Mouse (Mus musculus) heart, postnatal 0 days (tissue): ENCODE data around the gene Arhgap32. TPM values are rescaled to one million over a fixed set of nuclear protein-coding genes. Genes with fewer than 3 reads are reported as not detected.
A peak's percentile ranks its signal among the peaks of the same experiment; 100 is the strongest.

Source experiments
- ATAC-seq: fragments of 200-750 bp; cut with Nextera tagmentation; 2 replicates; pipeline ENCODE4 v1.8.0; 2017; ENCODE audit warnings: low read depth, moderate number of reproducible peaks, moderate library complexity; ENCODE audit not compliant: insufficient read depth
- DNase-seq: peaks from one replicate; pipeline ENCODE4 v3.0.0-alpha.2; 2016; ENCODE audit warnings: low spot score
- H3K27ac ChIP-seq: fragments of 300-500 bp; sonication (generic); 2 replicates; pipeline ENCODE4 v1.5.1; 2014; ENCODE audit warnings: low read depth, mild to moderate bottlenecking
- H3K27me3 ChIP-seq: fragments of 300-500 bp; sonication (generic); 2 replicates; pipeline ENCODE4 v1.6.1; 2014; ENCODE audit warnings: low read length, mixed read lengths; ENCODE audit not compliant: control insufficient read depth, insufficient read depth
- H3K36me3 ChIP-seq: fragments of 300-500 bp; sonication (generic); replicated peaks from 2 replicates; pipeline ENCODE4 v1.6.1; 2014; ENCODE audit warnings: low read length, mixed read lengths; ENCODE audit not compliant: control insufficient read depth, insufficient read depth
- H3K4me1 ChIP-seq: fragments of 300-500 bp; sonication (generic); 2 replicates; pipeline ENCODE4 v1.6.1; 2014; ENCODE audit warnings: antibody characterized with exemption; ENCODE audit not compliant: control insufficient read depth, insufficient read depth
- H3K4me2 ChIP-seq: fragments of 300-500 bp; sonication (generic); 2 replicates; pipeline ENCODE4 v1.6.1; 2014; ENCODE audit warnings: low read depth, mild to moderate bottlenecking, low read length, moderate library complexity
- H3K4me3 ChIP-seq: fragments of 300-500 bp; sonication (generic); 2 replicates; pipeline ENCODE4 v1.5.1; 2014; ENCODE audit warnings: low read depth, low read length
- H3K9ac ChIP-seq: fragments of 300-500 bp; sonication (generic); replicated peaks from 2 replicates; pipeline ENCODE4 v1.6.1; 2014; ENCODE audit warnings: low read depth, low read length, mixed read lengths
- H3K9me3 ChIP-seq: fragments of 300-500 bp; sonication (generic); replicated peaks from 2 replicates; pipeline ENCODE4 v1.6.1; 2016; ENCODE audit warnings: low read length; ENCODE audit not compliant: control insufficient read depth
- CTCF ChIP-seq: IDR thresholded peaks from 2 replicates; pipeline ENCODE4 v1.5.1; 2016; ENCODE audit warnings: antibody characterized with exemption, control low read depth, low read depth
- EP300 ChIP-seq: IDR thresholded peaks from 2 replicates; pipeline ENCODE4 v1.6.1; 2016; ENCODE audit warnings: antibody characterized with exemption, low read depth
- WGBS: fragments of 180-500 bp; shearing (Covaris S2); extraction: QIAGEN DNeasy Blood & Tissue Kit; methylation state at CpG from one replicate; pipeline ENCODE4 v1.1.7; 2014; 5-methylcytosine and 5-hydroxymethylcytosine counted together
- polyA plus RNA-seq: library from polyadenylated mRNA; unstranded; fragments of >200 nt; fragmentation: Nextera tagmentation; extraction: Ambion mirVana; gene quantifications from 2 replicates; pipeline ENCODE4 v1.2.1, GENCODE M21; 2015
- total RNA-seq: library from RNA; depleted of rRNA; stranded (reverse); fragments of >200 nt; gene quantifications from 2 replicates; pipeline ENCODE4 v1.2.3, GENCODE M21; 2014; ENCODE audit warnings: low replicate concordance

Gene Arhgap32
- total and polyA plus RNA-seq, 2 experiments from 2014 or later = 1.8 to 9.0 TPM

GRCm38 (mm10) chr9:32227034-32227433 is 111.1 kb downstream of the Arhgap32 start:
- no peaks in the 10 kb centered on the region for H3K9me3 ChIP-seq
- peaks cover 22% of the 10 kb centered on the region for H3K4me1 ChIP-seq
- peak overlapping the region; percentile 73 for H3K27ac ChIP-seq
- ATAC-seq = peak; percentile 77
- H3K4me2 ChIP-seq = peak overlapping the region; percentile 19; the same call in 1 of the 2 replicates
- H3K9ac ChIP-seq = no peak overlapping the region
- H3K27me3 ChIP-seq = no peaks in the 10 kb centered on the region
- no peak for DNase-seq
- TF ChIP-seq CTCF = no peak
- no peak for TF ChIP-seq EP300
- WGBS = 53% methylated on average over 2 of the region's 2 CpGs
- H3K36me3 ChIP-seq = no peaks in the 10 kb centered on the region
- no peak overlapping the region for H3K4me3 ChIP-seq

- Histone ChIP-seq H3K36me3 (no peaks in the 10 kb centered on the region), H3K4me3 (no peak overlapping the region), H3K9me3 (no peaks in the 10 kb centered on the region), H3K27ac (no peak overlapping the region), H3K27me3 (no peaks in the 10 kb centered on the region), H3K4me1 (no peaks in the 10 kb centered on the region; the same call in 1 of the 2 replicates), H3K4me2 (no peak overlapping the region), H3K9ac (no peak overlapping the region)
- DNase-seq (no peak), ATAC-seq (no peak)
- TF ChIP-seq EP300 = no peak
- no peak for TF ChIP-seq CTCF
- WGBS = 72% methylated on average over 4 of the region's 4 CpGs
Observed at GRCm38 (mm10) chr9:32233593-32233992, 117.7 kb downstream of the Arhgap32 start.

GRCm38 (mm10) chr9:32234767-32235489 is 119.0 kb downstream of the Arhgap32 start:
- no peak for ATAC-seq
- no peak overlapping the region for H3K27ac ChIP-seq
- H3K4me1 ChIP-seq = no peaks in the 10 kb centered on the region
- TF ChIP-seq EP300 (no peak), CTCF (no peak)
- no peak overlapping the region for H3K4me3 ChIP-seq
- no peak for DNase-seq
- H3K36me3 ChIP-seq = peaks cover 5% of the 10 kb centered on the region; the same call in 1 of the 2 replicates
- WGBS = 92% methylated on average over 3 of the region's 3 CpGs
- no peak overlapping the region for H3K9ac ChIP-seq
- H3K4me2 ChIP-seq = no peak overlapping the region
- no peaks in the 10 kb centered on the region for H3K9me3 ChIP-seq
- H3K27me3 ChIP-seq = no peaks in the 10 kb centered on the region

GRCm38 (mm10) chr9:32238899-32239298 is 123.0 kb downstream of the Arhgap32 start:
- 90% methylated on average over 10 of the region's 10 CpGs for WGBS
- DNase-seq = no peak
- Histone ChIP-seq H3K4me3 (no peak overlapping the region), H3K4me2 (no peak overlapping the region), H3K27ac (no peak overlapping the region), H3K27me3 (no peaks in the 10 kb centered on the region), H3K36me3 (peaks cover 12% of the 10 kb centered on the region; the same call in 1 of the 2 replicates), H3K4me1 (peaks cover 1% of the 10 kb centered on the region; the same call in 1 of the 2 replicates), H3K9ac (no peak overlapping the region), H3K9me3 (no peaks in the 10 kb centered on the region)
- no peak for ATAC-seq
- no peak for TF ChIP-seq EP300
- TF ChIP-seq CTCF = no peak

GRCm38 (mm10) chr9:32239427-32239826 is 123.5 kb downstream of the Arhgap32 start:
- no peak overlapping the region for H3K27ac ChIP-seq
- H3K9ac ChIP-seq = no peak overlapping the region
- H3K4me1 ChIP-seq = peaks cover 6% of the 10 kb centered on the region
- 92% methylated on average over 10 of the region's 10 CpGs for WGBS
- no peak for ATAC-seq
- no peak for DNase-seq
- no peaks in the 10 kb centered on the region for H3K9me3 ChIP-seq
- H3K4me3 ChIP-seq = no peak overlapping the region
- no peak overlapping the region for H3K4me2 ChIP-seq
- peaks cover 12% of the 10 kb centered on the region; the same call in 1 of the 2 replicates for H3K36me3 ChIP-seq
- no peaks in the 10 kb centered on the region for H3K27me3 ChIP-seq
- TF ChIP-seq CTCF (no peak), EP300 (no peak)
